Mouse (Mus musculus) adrenal gland (tissue): ENCODE results near the gene Gm16181.

Experiments used
- intact Hi-C: fragments of 180-260 bp; cut with DNase I; formaldehyde crosslinking; loops from one replicate; pipeline ENCODE4 v1.15.1; 2025
- microRNA-seq, 2 experiments: library from miRNA; unstranded; fragments of <30 nt; microRNA quantifications; one replicate each; pipeline ENCODE4; 2019

Gene Gm16181

GRCm38 (mm10) chr17:35262664-35263522 is 42.3 kb downstream of the Gm16181 start, which contains the start of gene H2-D1:
Gene H2-D1 (plus strand): TSS chr17:35262730.
- intact Hi-C loops = no loop called here

GRCm38 (mm10) chr17:35263523-35263883 is 42.9 kb downstream of the Gm16181 start:
- intact Hi-C loops = no loop called here

GRCm38 (mm10) chr17:35267399-35268086 is 46.9 kb downstream of the Gm16181 start:
- intact Hi-C loops = no loop called here

GRCm38 (mm10) chr17:35269653-35270347 is 49.2 kb downstream of the Gm16181 start:
- intact Hi-C loops = loop anchor here (1.0 to 2.0 kb wide), 2 partner anchors 1274 to 1297 kb away; no protein-coding TSS in a partner anchor

GRCm38 (mm10) chr17:35272249-35272648 is 51.6 kb downstream of the Gm16181 start:
- intact Hi-C loops = no loop called here

Small RNAs within 50 kb of the gene (microRNA-seq; reads per million reads assigned to microRNA genes)
- gene Mir6973a (0 reads per million in 2 experiments), gene Mir6974 (0 reads per million in 2 experiments), gene Mir6975 (0.37 to 0.92 reads per million in 2 experiments), gene Mir8094 (0 to 0.34 reads per million in 2 experiments)
